Mouse (Mus musculus) hindbrain, embryonic 11.5 days (tissue): ENCODE measurements at regions not wholly inside any gene's neighbourhood (a gene's known extent, or its start where the extent isn't known, plus 50 kb on each side); places are given as distances from the start of the nearest gene placed in this dataset.

Experiments used
- ATAC-seq: fragments of 200-750 bp; cut with Nextera tagmentation; 2 replicates; pipeline ENCODE4 v1.8.0; 2017; ENCODE audit warnings: mild to moderate bottlenecking, moderate TSS enrichment, moderate library complexity; ENCODE audit not compliant: low FRiP score
- DNase-seq: peaks from one replicate; pipeline ENCODE4 v3.0.0-alpha.2; 2015; ENCODE audit warnings: low spot score
- H3K27ac ChIP-seq: fragments of 300-500 bp; sonication (generic); 2 replicates; pipeline ENCODE4 v1.5.1; 2014; ENCODE audit warnings: mild to moderate bottlenecking, low read depth, low read length
- H3K27me3 ChIP-seq: fragments of 300-500 bp; sonication (generic); 2 replicates; pipeline ENCODE4 v1.6.1; 2014; ENCODE audit warnings: mild to moderate bottlenecking, low read length, moderate library complexity, mixed read lengths; ENCODE audit not compliant: control insufficient read depth, insufficient read depth
- H3K36me3 ChIP-seq: fragments of 300-500 bp; sonication (generic); 2 replicates; pipeline ENCODE4 v1.6.1; 2014; ENCODE audit warnings: mild to moderate bottlenecking, low read length, moderate library complexity, mixed read lengths; ENCODE audit not compliant: control insufficient read depth, insufficient read depth
- H3K4me1 ChIP-seq: fragments of 300-500 bp; sonication (generic); replicated peaks from 2 replicates; pipeline ENCODE4 v1.6.1; 2014; ENCODE audit warnings: low read length, mixed read lengths; ENCODE audit not compliant: control insufficient read depth, insufficient read depth
- H3K4me2 ChIP-seq: fragments of 300-500 bp; sonication (generic); replicated peaks from 2 replicates; pipeline ENCODE4 v1.6.1; 2014; ENCODE audit warnings: mild to moderate bottlenecking, low read depth, low read length
- H3K4me3 ChIP-seq: fragments of 300-500 bp; sonication (generic); 2 replicates; pipeline ENCODE4 v1.5.1; 2014; ENCODE audit warnings: low read depth, low read length
- H3K9ac ChIP-seq: fragments of 300-500 bp; sonication (generic); 2 replicates; pipeline ENCODE4 v1.6.1; 2014; ENCODE audit warnings: low read depth, low read length
- H3K9me3 ChIP-seq: fragments of 300-500 bp; sonication (generic); 2 replicates; pipeline ENCODE4 v1.6.1; 2016; ENCODE audit warnings: low read length; ENCODE audit not compliant: control insufficient read depth
- WGBS: fragments of 180-500 bp; shearing (Covaris S2); extraction: QIAGEN DNeasy Blood & Tissue Kit; methylation state at CpG from one replicate; pipeline ENCODE4 v1.1.7; 2014; 5-methylcytosine and 5-hydroxymethylcytosine counted together

- H3K4me1 ChIP-seq: peaks cover 7% of the 10 kb centered on the region; the same call in 1 of the 2 replicates
- H3K27me3 ChIP-seq: no peaks in the 10 kb centered on the region
- no peaks in the 10 kb centered on the region for H3K9me3 ChIP-seq
- peak overlapping the region; percentile 97 for H3K27ac ChIP-seq
- peak; percentile 74 for DNase-seq
- H3K4me3 ChIP-seq: peak overlapping the region; percentile 78
- 0% methylated on average over 72 of the region's 127 CpGs for WGBS
- H3K4me2 ChIP-seq: peak overlapping the region; percentile 71
- H3K9ac ChIP-seq: peak overlapping the region; percentile 98
- no peaks in the 10 kb centered on the region for H3K36me3 ChIP-seq
- ATAC-seq: peak; percentile 2; the same call in 1 of the 2 replicates
Measured at GRCm38 (mm10) chr13:107888571-107889451, 155.4 kb upstream of the Smim15 start.

GRCm38 (mm10) chr13:107888231-107888555 lies 156.1 kb upstream of the Smim15 start:
- peak overlapping the region; percentile 71 for H3K4me2 ChIP-seq
- ATAC-seq (no peak), DNase-seq (no peak)
- H3K36me3 ChIP-seq: no peaks in the 10 kb centered on the region
- peak overlapping the region; percentile 78 for H3K4me3 ChIP-seq
- no peaks in the 10 kb centered on the region for H3K9me3 ChIP-seq
- H3K9ac ChIP-seq: peak overlapping the region; percentile 98
- H3K27ac ChIP-seq: peak overlapping the region; percentile 97
- no peaks in the 10 kb centered on the region for H3K27me3 ChIP-seq
- H3K4me1 ChIP-seq: peaks cover 7% of the 10 kb centered on the region; the same call in 1 of the 2 replicates
- 0% methylated on average over 9 of the region's 9 CpGs for WGBS

- Histone ChIP-seq H3K4me1 (peaks cover 7% of the 10 kb centered on the region; the same call in 1 of the 2 replicates), H3K27ac (peak overlapping the region; percentile 97; the same call in 1 of the 2 replicates), H3K4me3 (peak overlapping the region; percentile 78), H3K4me2 (peak overlapping the region; percentile 71), H3K36me3 (no peaks in the 10 kb centered on the region), H3K9me3 (no peaks in the 10 kb centered on the region), H3K9ac (peak overlapping the region; percentile 98), H3K27me3 (no peaks in the 10 kb centered on the region)
- DNase-seq (peak; percentile 52), ATAC-seq (no peak)
- under 1% methylated on average over 14 of the region's 16 CpGs for WGBS
Measured at GRCm38 (mm10) chr13:107887366-107888230, 156.6 kb upstream of the Smim15 start.

- no peak overlapping the region for H3K4me3 ChIP-seq
- WGBS: 82% methylated on average over 3 of the region's 3 CpGs
Measured at GRCm38 (mm10) chr13:107884836-107885235, 159.4 kb upstream of the Smim15 start.

GRCm38 (mm10) chr13:107882337-107882736 lies 161.9 kb upstream of the Smim15 start:
- Histone ChIP-seq H3K9ac (no peak overlapping the region), H3K36me3 (no peaks in the 10 kb centered on the region), H3K27ac (no peak overlapping the region), H3K9me3 (no peaks in the 10 kb centered on the region), H3K4me2 (no peak overlapping the region), H3K27me3 (no peaks in the 10 kb centered on the region), H3K4me3 (no peak overlapping the region), H3K4me1 (peaks cover 5% of the 10 kb centered on the region; the same call in 1 of the 2 replicates)
- ATAC-seq: no peak
- no peak for DNase-seq
- WGBS: 85% methylated on average over 5 of the region's 5 CpGs

More at GRCm38 (mm10) chr13:107884836-107885235, 159.4 kb upstream of the Smim15 start:
- no peak overlapping the region for H3K27ac ChIP-seq
- no peaks in the 10 kb centered on the region for H3K36me3 ChIP-seq
- H3K4me2 ChIP-seq: no peak overlapping the region
- peaks cover 5% of the 10 kb centered on the region; the same call in 1 of the 2 replicates for H3K4me1 ChIP-seq
- no peaks in the 10 kb centered on the region for H3K9me3 ChIP-seq
- no peak overlapping the region for H3K9ac ChIP-seq
- ATAC-seq (no peak), DNase-seq (no peak)
- H3K27me3 ChIP-seq: no peaks in the 10 kb centered on the region

- Histone ChIP-seq H3K27me3 (no peaks in the 10 kb centered on the region), H3K9ac (no peak overlapping the region), H3K4me1 (no peaks in the 10 kb centered on the region; the same call in 1 of the 2 replicates), H3K36me3 (no peaks in the 10 kb centered on the region), H3K9me3 (no peaks in the 10 kb centered on the region), H3K4me3 (no peak overlapping the region), H3K4me2 (no peak overlapping the region), H3K27ac (no peak overlapping the region)
- ATAC-seq: no peak
- DNase-seq: no peak
- 99% methylated on average over 2 of the region's 2 CpGs for WGBS
Measured at GRCm38 (mm10) chr13:107880551-107880950, 163.7 kb upstream of the Smim15 start.

GRCm38 (mm10) chr13:107879535-107879934 lies 164.7 kb upstream of the Smim15 start:
- WGBS: 86% methylated on average over 7 of the region's 8 CpGs
- ATAC-seq: no peak

GRCm38 (mm10) chr13:107878980-107879379 lies 165.3 kb upstream of the Smim15 start:
- Histone ChIP-seq H3K4me1 (no peaks in the 10 kb centered on the region; the same call in 1 of the 2 replicates), H3K9me3 (no peaks in the 10 kb centered on the region), H3K36me3 (no peaks in the 10 kb centered on the region), H3K27ac (no peak overlapping the region), H3K27me3 (no peaks in the 10 kb centered on the region), H3K4me2 (no peak overlapping the region), H3K4me3 (no peak overlapping the region), H3K9ac (no peak overlapping the region)
- DNase-seq (no peak), ATAC-seq (no peak)
- 100% methylated on average over 3 of the region's 3 CpGs for WGBS

More at GRCm38 (mm10) chr13:107879535-107879934, 164.7 kb upstream of the Smim15 start:
- Histone ChIP-seq H3K4me3 (no peak overlapping the region), H3K4me2 (no peak overlapping the region), H3K4me1 (no peaks in the 10 kb centered on the region; the same call in 1 of the 2 replicates), H3K9ac (no peak overlapping the region), H3K36me3 (no peaks in the 10 kb centered on the region), H3K27ac (no peak overlapping the region), H3K27me3 (no peaks in the 10 kb centered on the region), H3K9me3 (no peaks in the 10 kb centered on the region)
- no peak for DNase-seq
